Mouse (Mus musculus): ENCODE measurements around the gene Rpl10a. TPM values are rescaled to one million over a fixed set of nuclear protein-coding genes. Genes with fewer than 3 reads are reported as not detected.

Rpl10a gene
- total and polyA plus RNA-seq, 3 experiments, result 2,044 to 2,803 TPM; not detected in 1

DNA sequence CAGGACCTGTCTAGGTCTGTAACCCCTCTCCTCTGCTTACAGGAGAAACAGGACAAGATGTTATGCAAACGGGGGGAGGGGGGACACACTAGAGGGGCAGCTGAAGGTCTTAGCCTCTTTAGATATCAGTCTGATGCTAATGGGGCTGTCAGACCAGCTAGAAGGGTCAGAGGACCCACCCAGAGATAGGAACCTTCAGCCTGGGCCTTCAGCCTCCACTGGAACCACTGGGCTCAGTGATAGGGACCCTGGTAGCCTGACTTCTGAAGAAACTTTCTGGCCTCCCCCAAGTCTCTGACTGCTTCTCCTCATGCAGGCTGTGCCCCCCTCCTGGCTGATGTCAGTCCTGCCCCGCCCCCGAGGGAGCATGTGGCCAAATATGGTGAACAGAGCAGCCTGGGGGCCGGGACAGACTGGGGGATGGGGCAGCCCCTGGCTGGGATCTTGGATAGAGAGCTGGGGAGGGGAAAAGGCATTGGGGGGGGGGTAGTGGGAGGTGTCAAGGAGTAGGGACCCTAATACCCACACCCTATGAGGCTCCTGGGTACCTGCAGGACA lies 15.9 kb downstream of the Rpl10a start:
- Histone ChIP-seq H3K27me3 (ENCODE audit: control insufficient read depth in 1 of 2, insufficient read depth in 2 of 2, low read length in 2 of 2) (no peaks in the 10 kb centered on the region), H3K9me3 (replicated peaks; ENCODE audit: insufficient read depth, low read length) (no peaks in the 10 kb centered on the region), H3K9ac (ENCODE audit: control insufficient read depth, low read depth, low read length, poor library complexity, severe bottlenecking) (no peak overlapping the region), H3K4me3 (ENCODE audit: control insufficient read depth in 1 of 2, insufficient read depth in 1 of 2, low read depth in 2 of 2, low read length in 2 of 2) (no peak overlapping the region), H3K36me3 (ENCODE audit: control insufficient read depth in 1 of 2, insufficient read depth in 2 of 2, low read length in 2 of 2) (peaks cover 0 to 9% of the 10 kb centered on the region in 2 experiments; a peak in 2 of 4 replicates), H3K79me2 (ENCODE audit: control insufficient read depth, insufficient read depth, low read length, poor library complexity) (no peaks in the 10 kb centered on the region), H3K27ac (ENCODE audit: control insufficient read depth, low read depth, low read length) (no peak overlapping the region), H3K4me1 (ENCODE audit: control insufficient read depth in 1 of 2, insufficient read depth in 2 of 2, low read length in 2 of 2) (peaks cover 2 to 12% of the 10 kb centered on the region in 2 experiments; a peak in 2 of 4 replicates)
- no peak for DNase-seq (ENCODE audit: low read depth, low spot score)
- TF ChIP-seq HCFC1 (IDR thresholded peaks at IDR 0.05; ENCODE audit: low read depth, low read length), result no peak
- no peak for TF ChIP-seq EP300 (IDR thresholded peaks at IDR 0.05; ENCODE audit: low read depth in 1 of 2, low read length in 2 of 2)
- TF ChIP-seq POLR2AphosphoS5 (IDR thresholded peaks at IDR 0.05; ENCODE audit: borderline replicate concordance, low read depth, low read length), result no peak
- no peak for TF ChIP-seq MAFK (IDR thresholded peaks at IDR 0.05; ENCODE audit: borderline replicate concordance, low read depth, low read length)
- TF ChIP-seq ELF1 (IDR thresholded peaks at IDR 0.05; ENCODE audit: low read depth, low read length), result no peak
- TF ChIP-seq USF1 (IDR thresholded peaks at IDR 0.05; ENCODE audit: low read depth, low read length), result no peak
- no peak for TF ChIP-seq ZC3H11A (IDR thresholded peaks at IDR 0.05; ENCODE audit: low read depth, low read length)
- no peak for TF ChIP-seq E2F4 (IDR thresholded peaks at IDR 0.05; ENCODE audit: borderline replicate concordance, low read depth, low read length)
- no peak for TF ChIP-seq POLR2AphosphoS2 (IDR thresholded peaks at IDR 0.05; ENCODE audit: low read length)
- TF ChIP-seq BHLHE40 (IDR thresholded peaks at IDR 0.05; ENCODE audit: borderline replicate concordance, low read depth, low read length), result no peak

DNA sequence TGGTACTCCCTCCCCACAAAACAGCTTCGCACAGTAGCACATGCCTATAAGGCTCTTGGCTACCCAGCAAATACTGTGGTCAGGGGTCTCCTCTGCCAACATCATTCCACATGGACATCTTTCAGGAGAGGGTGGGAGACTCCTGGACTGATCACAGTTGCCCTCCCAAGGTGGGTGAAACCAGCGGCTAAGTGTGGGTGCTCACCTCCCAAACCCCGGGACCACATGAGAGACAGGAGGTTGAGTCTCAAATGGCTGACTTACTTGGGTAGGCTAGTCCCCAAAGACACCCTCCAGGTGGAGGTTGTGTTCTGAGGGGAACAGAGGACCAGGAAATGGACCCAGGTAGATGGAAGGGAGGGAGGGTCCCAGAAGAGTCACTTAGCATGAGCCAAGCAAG lies 16.4 kb downstream of the Rpl10a start:
- no peaks in the 10 kb centered on the region for H3K79me2 ChIP-seq (ENCODE audit: control insufficient read depth, insufficient read depth, low read length, poor library complexity)
- no peak overlapping the region for H3K9ac ChIP-seq (ENCODE audit: control insufficient read depth, low read depth, low read length, poor library complexity, severe bottlenecking)
- TF ChIP-seq SMC3 (IDR thresholded peaks at IDR 0.05; ENCODE audit: low read depth, low read length) (no peak), TCF12 (IDR thresholded peaks at IDR 0.05; ENCODE audit: low read depth, low read length) (no peak), CHD2 (IDR thresholded peaks at IDR 0.05; ENCODE audit: low read length) (no peak), ZMIZ1 (IDR thresholded peaks at IDR 0.05; ENCODE audit: low read depth, low read length) (no peak), NELFE (IDR thresholded peaks at IDR 0.05; ENCODE audit: low read depth, low read length) (no peak), E2F4 (IDR thresholded peaks at IDR 0.05; ENCODE audit: borderline replicate concordance, low read depth, low read length) (no peak), POLR2A (IDR thresholded peaks at IDR 0.05; ENCODE audit: control insufficient read depth in 1 of 2, insufficient read depth in 1 of 2, low read depth in 1 of 2, low read length in 2 of 2, poor library complexity in 1 of 2) (no peak), EP300 (IDR thresholded peaks at IDR 0.05; ENCODE audit: low read depth in 1 of 2, low read length in 2 of 2) (no peak), MAX (IDR thresholded peaks at IDR 0.05; ENCODE audit: low read length) (no peak), KAT2A (conservative IDR thresholded peaks at IDR 0.05; ENCODE audit: low read depth, low read length) (no peak), TAL1 (IDR thresholded peaks at IDR 0.05; ENCODE audit: low read length) (no peak), RAD21 (IDR thresholded peaks at IDR 0.05; ENCODE audit: low read depth, low read length) (no peak), NRF1 (IDR thresholded peaks at IDR 0.05; ENCODE audit: insufficient read depth, low read depth, low read length, poor library complexity, severe bottlenecking) (no peak), CHD1 (IDR thresholded peaks at IDR 0.05; ENCODE audit: low read depth, low read length) (no peak), GABPA (IDR thresholded peaks at IDR 0.05; ENCODE audit: low read depth, low read length) (no peak), ETS1 (IDR thresholded peaks at IDR 0.05; ENCODE audit: low read depth, low read length) (no peak)
- H3K27ac ChIP-seq (ENCODE audit: control insufficient read depth, low read depth, low read length), result no peak overlapping the region
- no peaks in the 10 kb centered on the region for H3K9me3 ChIP-seq (replicated peaks; ENCODE audit: insufficient read depth, low read length)
- H3K4me3 ChIP-seq (ENCODE audit: control insufficient read depth in 1 of 2, insufficient read depth in 1 of 2, low read depth in 2 of 2, low read length in 2 of 2), result no peak overlapping the region
- H3K4me1 ChIP-seq (ENCODE audit: control insufficient read depth in 1 of 2, insufficient read depth in 2 of 2, low read length in 2 of 2), result peaks cover 2 to 12% of the 10 kb centered on the region in 2 experiments; a peak in 2 of 4 replicates
- no peak for DNase-seq (ENCODE audit: low read depth, low spot score)
- no peaks in the 10 kb centered on the region for H3K27me3 ChIP-seq (ENCODE audit: control insufficient read depth in 1 of 2, insufficient read depth in 2 of 2, low read length in 2 of 2)
- peaks cover 0 to 9% of the 10 kb centered on the region in 2 experiments; a peak in 2 of 4 replicates for H3K36me3 ChIP-seq (ENCODE audit: control insufficient read depth in 1 of 2, insufficient read depth in 2 of 2, low read length in 2 of 2)
